In genomic region chr10:84441846-84442245, GRCm38 (mm10) we compare ENCODE assay signal across 8 mouse cellular contexts. TPM values are rescaled to one million over a fixed set of nuclear protein-coding genes. Genes with fewer than 3 reads are reported as not detected.
A peak's percentile ranks its signal among the peaks of the same experiment; 100 is the strongest.
DNase-seq lines count a peak whose midpoint lies in the region; ATAC-seq and TF ChIP-seq lines count a peak whose summit lies in the region.

No protein-coding gene starts in this region.

- H3K4me3 ChIP-seq in kidney, postnatal 0 days (replicated peaks; ENCODE audit: low read depth, low read length) = peak overlapping the region; percentile 86
- H3K4me3 ChIP-seq in embryonic facial prominence, embryonic 10.5 days = peak overlapping the region; percentile 93
- H3K4me3 ChIP-seq in neural tube, embryonic 14.5 days (ENCODE audit: low read depth, low read length) = peak overlapping the region; percentile 86

- peak overlapping the region; percentile 97 for H3K9ac ChIP-seq in kidney, postnatal 0 days (ENCODE audit: low read depth, low read length)
- peak overlapping the region; percentile 100 for H3K9ac ChIP-seq in neural tube, embryonic 14.5 days (replicated peaks; ENCODE audit: low read depth, low read length)

- peaks cover 30% of the 10 kb centered on the region for H3K4me1 ChIP-seq in kidney, postnatal 0 days (replicated peaks; ENCODE audit: insufficient read depth, low read length)
- peaks cover 80% of the 10 kb centered on the region for H3K4me1 ChIP-seq in embryonic facial prominence, embryonic 10.5 days
- peaks cover 36% of the 10 kb centered on the region for H3K4me1 ChIP-seq in neural tube, embryonic 14.5 days (ENCODE audit: control insufficient read depth, insufficient read depth, low read length)

- 12% methylated on average over 11 of the region's 11 CpGs for WGBS in kidney, postnatal 0 days
- WGBS in embryonic facial prominence, embryonic 10.5 days = 7% methylated on average over 11 of the region's 11 CpGs
- WGBS in neural tube, embryonic 14.5 days = 16% methylated on average over 11 of the region's 11 CpGs

- peak; percentile 81 for DNase-seq in kidney, postnatal 0 days (ENCODE audit: low spot score)
- no peak for DNase-seq in kidney, postnatal 36 days
- DNase-seq in embryonic facial prominence, embryonic 10.5 days (ENCODE audit: low spot score) = peak; percentile 61
- peak; percentile 41 to 50 for DNase-seq in kidney, postnatal 4 days
- DNase-seq in urinary bladder, postnatal 10 days (ENCODE audit: low spot score) = no peak
- no peak for DNase-seq in gastrocnemius, postnatal 14 days
- no peak for DNase-seq in lung, adult 18-20 months

- intact Hi-C loops in gastrocnemius, postnatal 14 days (cut with DNase I; ENCODE audit: low total_unique reads) = no loop called here

- TF ChIP-seq CTCF in kidney, postnatal 0 days (IDR thresholded peaks at IDR 0.05; ENCODE audit: low read depth) = no peak

- no peaks in the 10 kb centered on the region for H3K9me3 ChIP-seq in kidney, postnatal 0 days (replicated peaks; ENCODE audit: low read length)
- no peaks in the 10 kb centered on the region for H3K9me3 ChIP-seq in embryonic facial prominence, embryonic 10.5 days
- H3K9me3 ChIP-seq in neural tube, embryonic 14.5 days (ENCODE audit: control insufficient read depth, low read length) = no peaks in the 10 kb centered on the region

- no peaks in the 10 kb centered on the region for H3K27me3 ChIP-seq in kidney, postnatal 0 days (ENCODE audit: insufficient read depth, low read length)
- H3K27me3 ChIP-seq in embryonic facial prominence, embryonic 10.5 days (replicated peaks; ENCODE audit: low read depth, poor library complexity, severe bottlenecking) = no peaks in the 10 kb centered on the region
- no peaks in the 10 kb centered on the region; the same call in 1 of the 2 replicates for H3K27me3 ChIP-seq in neural tube, embryonic 14.5 days (ENCODE audit: control insufficient read depth, insufficient read depth, low read length)

- H3K4me2 ChIP-seq in kidney, postnatal 0 days (ENCODE audit: low read length) = peak overlapping the region; percentile 92
- H3K4me2 ChIP-seq in neural tube, embryonic 14.5 days (ENCODE audit: low read depth, low read length) = peak overlapping the region; percentile 89

- no peaks in the 10 kb centered on the region for H3K36me3 ChIP-seq in kidney, postnatal 0 days (ENCODE audit: insufficient read depth, low read length)
- 0 out of 2 replicates have a peak, but pooled peaks cover 2% of the 10 kb centered on the region for H3K36me3 ChIP-seq in embryonic facial prominence, embryonic 10.5 days (replicated peaks)
- no peaks in the 10 kb centered on the region for H3K36me3 ChIP-seq in neural tube, embryonic 14.5 days (ENCODE audit: control insufficient read depth, insufficient read depth, low read length)

- ATAC-seq in kidney, postnatal 0 days (replicated peaks; ENCODE audit: low FRiP score, low read depth) = no peak
- no peak for ATAC-seq in neural tube, embryonic 14.5 days (ENCODE audit: low read depth)

- H3K27ac ChIP-seq in kidney, postnatal 0 days = peak overlapping the region; percentile 96; the same call in 1 of the 2 replicates
- peak overlapping the region; percentile 99 for H3K27ac ChIP-seq in embryonic facial prominence, embryonic 10.5 days (replicated peaks)
- peak overlapping the region; percentile 99; the same call in 1 of the 2 replicates for H3K27ac ChIP-seq in neural tube, embryonic 14.5 days (ENCODE audit: low read depth, low read length)

RNA-seq across cellular contexts. Expression of gene Nuak1, which starts 1.4 kb away (rescaled TPM):
- polyA plus RNA-seq in kidney, postnatal 0 days (2015; fragmentation: Nextera tagmentation; extraction: Ambion mirVana) = 2.3 and 2.4 TPM in 2 replicates
- 2.4 and 2.7 TPM in 2 replicates for polyA plus RNA-seq in embryonic facial prominence, embryonic 10.5 days (2016; fragmentation: Nextera tagmentation; extraction: Ambion mirVana)
- polyA plus RNA-seq in neural tube, embryonic 14.5 days (2014; fragmentation: Nextera tagmentation; extraction: Ambion mirVana) = 3.9 and 4.9 TPM in 2 replicates
- total RNA-seq in gastrocnemius, postnatal 14 days (2021) = 10 to 100 TPM; 12.1 to 15.0 TPM

Comparison
In these comparisons a context has a peak if more than half of its experiments do, and no peak if none do; other contexts are left out.
1. DNase-seq: peak in kidney, postnatal 0 days (single experiment), embryonic facial prominence, embryonic 10.5 days (single experiment) and kidney, postnatal 4 days (2 of 2); none in kidney, postnatal 36 days (0 of 2), urinary bladder, postnatal 10 days (single experiment), gastrocnemius, postnatal 14 days (single experiment) and lung, adult 18-20 months (0 of 2).
2. Peak in every context shown above with its lines, with median percentiles within 50 percentile points of each other: H3K27ac ChIP-seq and H3K4me3 ChIP-seq.